Mouse (Mus musculus): ENCODE data around the gene Top2a. TPM values are rescaled to one million over a fixed set of nuclear protein-coding genes. Genes with fewer than 3 reads are reported as not detected.

Top2a gene
- 2.1 and 3.1 TPM in 2 replicates for polyA plus RNA-seq (2012; rRNA removed)

DNA sequence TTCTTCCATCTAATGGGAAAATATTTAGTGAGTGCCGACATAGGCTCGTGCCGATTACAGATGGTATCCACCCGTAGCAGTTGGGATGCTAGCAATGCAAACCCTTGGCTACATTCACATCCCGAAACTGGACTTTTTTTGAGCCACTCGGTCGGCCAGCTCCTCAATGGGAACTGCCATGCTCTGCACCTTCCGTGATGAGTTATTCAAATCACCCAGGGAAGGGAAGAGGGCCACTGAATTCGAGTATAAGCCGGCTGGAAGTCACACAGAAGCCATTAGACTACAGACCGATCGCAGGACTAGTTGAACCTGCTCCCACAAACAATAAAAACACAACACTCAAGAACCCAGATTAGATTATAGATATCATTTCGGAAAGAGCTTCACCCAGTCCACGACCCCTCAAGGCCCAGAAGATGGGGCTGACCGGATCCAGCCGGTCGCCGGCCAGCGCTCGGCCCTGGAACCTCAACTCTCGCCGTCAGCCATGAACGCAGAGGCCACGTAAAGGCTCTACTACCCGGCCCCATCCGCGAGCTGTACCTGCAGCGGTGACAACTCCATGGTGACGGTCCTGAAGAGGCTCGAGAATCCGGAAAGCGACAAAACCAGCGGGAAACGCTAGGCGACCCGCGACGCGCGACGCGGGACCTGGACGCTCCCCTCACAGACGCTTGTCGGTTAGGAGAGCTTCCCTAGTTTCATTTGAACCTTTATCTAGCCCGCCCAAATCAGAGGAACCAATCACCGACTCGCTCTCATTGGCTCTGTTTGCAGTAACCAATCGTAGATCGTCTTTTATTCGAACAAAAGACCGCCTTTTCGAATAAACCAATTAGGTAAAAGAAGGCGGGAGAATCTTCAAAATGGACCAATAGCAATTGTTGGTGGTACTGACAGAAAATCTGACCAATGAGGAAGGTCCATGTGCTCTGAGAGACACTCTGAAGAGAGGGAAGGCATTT is at the start of gene Top2a:
TSS of gene Top2a (minus strand) at position 690 of the 968 bp plus-strand sequence.
- DNase-seq (ENCODE audit: extremely low spot score in 1 of 2, low spot score in 1 of 2) = peak; percentile 96 to 100

DNA sequence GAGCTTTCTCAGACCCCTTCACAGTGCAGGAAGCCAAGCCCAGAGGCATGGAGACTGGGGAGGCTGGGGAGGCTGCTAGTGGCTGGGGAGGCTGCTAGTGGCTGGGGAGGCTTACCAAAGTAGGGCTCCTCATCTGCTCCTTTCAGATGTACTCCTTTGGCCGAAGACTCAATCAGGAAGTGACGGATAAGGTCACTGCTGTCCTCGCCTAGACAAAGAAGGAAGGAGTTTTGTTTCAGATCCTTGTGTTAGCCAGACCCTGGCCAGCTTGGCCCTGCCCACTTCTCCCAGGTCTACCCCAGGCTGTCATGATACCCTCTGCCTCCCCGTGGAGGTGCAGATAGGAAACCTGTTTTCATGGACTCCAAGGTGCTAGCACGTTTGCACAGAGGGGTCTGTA is 49.8 kb upstream of the Top2a start:
- no peak for DNase-seq (ENCODE audit: extremely low spot score in 1 of 2, low spot score in 1 of 2)

DNA sequence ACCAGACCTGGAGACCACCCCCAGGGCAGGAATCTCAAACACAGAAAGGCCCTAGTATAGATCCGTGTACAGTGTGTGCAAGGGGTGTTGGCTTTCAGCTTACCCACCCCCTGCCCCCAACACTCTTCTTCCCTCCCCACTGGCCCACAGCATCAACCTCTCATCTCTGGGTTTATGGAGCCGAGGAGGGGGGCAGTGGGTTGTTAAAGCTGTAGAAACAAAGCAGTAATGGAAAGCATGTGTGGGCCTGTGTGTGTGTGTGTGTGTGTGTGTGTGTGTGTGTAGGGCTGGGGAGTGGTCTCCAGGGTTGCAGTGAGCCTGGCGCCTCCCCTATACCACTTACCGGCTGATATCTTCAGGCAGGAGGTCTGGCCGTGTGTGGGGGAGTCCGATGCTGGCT is 47.9 kb upstream of the Top2a start:
- DNase-seq (ENCODE audit: extremely low spot score in 1 of 2, low spot score in 1 of 2) = no peak

DNA sequence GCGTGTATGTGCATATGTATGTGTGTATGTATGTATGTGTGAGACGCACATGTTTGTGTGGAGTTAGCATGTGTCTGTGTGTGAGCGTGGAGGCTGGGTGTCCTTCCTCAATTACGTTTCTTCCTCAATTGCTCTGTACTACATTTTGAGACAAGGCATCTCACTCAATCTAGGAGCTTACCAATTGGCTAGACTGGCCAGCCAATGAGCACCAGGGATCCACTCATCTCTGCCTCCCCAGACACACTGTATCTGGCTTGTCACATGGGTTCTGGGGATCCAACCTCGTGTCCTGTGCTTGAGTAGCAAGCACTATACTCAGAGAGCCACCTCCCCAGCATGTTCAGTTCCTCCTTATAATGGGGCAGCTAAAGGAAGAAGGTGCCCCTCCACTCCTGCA is 44.5 kb upstream of the Top2a start:
- no peak for DNase-seq (ENCODE audit: extremely low spot score in 1 of 2, low spot score in 1 of 2)

DNA sequence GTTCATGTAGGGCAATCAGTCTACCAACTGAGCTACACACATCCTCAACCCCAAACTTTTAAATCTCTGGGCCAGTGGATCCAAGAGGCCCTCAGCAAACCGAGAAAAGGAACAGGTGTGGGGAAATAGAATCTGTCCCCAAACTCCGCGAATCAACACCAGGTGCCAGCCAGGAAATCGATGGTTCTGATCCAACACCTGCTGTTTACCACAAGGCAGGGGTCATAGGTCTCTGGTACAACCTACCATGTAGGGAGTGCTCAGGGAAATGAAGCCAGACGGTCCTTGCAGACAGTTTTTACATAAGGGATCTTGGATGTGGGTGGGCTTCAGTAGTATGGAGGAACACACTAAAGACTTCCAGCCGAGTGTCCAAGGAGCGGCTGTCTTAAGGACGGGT is 43.6 kb upstream of the Top2a start:
- no peak for DNase-seq (ENCODE audit: extremely low spot score in 1 of 2, low spot score in 1 of 2)

DNA sequence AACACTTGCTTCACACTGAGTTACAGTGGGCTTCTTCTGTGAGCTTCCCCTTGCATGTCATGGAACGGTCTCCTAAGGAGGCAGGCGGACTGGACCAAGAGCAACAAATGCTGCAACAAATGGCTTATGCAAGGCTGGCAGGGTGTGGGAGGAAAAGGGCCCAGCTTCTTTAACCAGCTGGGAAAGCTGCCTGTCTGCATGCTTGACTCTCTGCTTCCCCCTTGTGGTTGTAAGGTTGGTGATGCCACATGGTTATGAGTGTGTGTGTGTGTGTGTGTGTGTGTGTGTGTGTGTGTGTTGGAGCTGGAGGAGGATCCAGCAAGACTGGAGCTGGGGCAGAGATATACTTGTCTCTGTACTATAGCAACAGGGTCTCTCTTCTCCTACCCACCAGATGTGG is 42.0 kb upstream of the Top2a start:
- DNase-seq (ENCODE audit: extremely low spot score in 1 of 2, low spot score in 1 of 2) = peak; percentile 85 to 95

DNA sequence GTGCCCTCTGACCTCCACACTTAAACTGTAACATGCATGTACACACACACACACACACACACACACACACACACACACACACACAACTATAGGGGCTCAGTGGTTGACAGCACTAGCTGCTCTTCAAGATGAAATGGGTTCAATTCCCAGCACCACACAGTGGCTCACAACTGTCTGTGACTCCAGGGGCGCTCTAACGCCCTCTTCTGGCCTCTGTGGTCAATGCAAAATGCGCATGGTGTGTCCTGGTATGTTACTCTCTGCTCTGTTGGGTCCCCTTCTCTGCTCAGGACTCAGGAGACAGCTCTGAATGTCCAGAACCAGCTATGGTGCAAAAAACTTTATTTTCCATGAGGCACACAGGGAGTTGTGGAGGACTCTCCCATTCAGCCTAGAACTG is 41.4 kb upstream of the Top2a start:
- no peak for DNase-seq (ENCODE audit: extremely low spot score in 1 of 2, low spot score in 1 of 2)

DNA sequence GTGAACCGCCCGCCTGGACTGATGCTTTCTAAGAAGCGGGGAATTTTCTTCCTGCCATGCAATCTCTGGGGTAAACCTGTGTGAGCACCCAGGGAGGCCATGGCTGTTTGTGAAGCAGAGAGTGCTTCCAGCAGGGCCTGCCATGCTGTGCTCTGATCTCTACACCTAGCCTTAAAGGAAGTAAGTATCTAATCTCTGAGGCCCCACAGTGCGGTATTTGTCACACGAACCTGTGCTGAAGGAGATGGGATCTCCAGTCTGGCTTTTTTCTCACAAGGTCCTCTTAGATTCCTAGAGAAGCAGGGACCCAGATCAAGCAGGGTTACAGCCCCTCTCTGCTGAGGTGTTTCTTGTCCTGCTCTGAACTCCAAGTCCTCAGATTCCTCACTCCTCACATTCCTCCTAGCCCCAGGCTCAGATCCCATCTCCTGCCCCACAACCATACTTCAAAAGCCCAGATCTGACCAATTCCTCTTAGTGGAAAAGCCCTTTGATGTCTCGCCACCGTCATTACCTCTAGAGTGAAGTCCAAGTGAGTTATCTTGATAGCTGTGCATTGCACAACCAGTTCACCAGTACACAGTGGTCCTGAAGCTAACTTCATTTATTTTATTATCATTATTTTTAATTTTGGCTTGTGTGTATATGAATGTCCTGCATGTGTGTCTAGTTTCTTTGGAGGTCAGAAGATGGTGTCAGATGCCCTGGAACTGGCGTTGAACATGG is 39.6 kb upstream of the Top2a start:
- DNase-seq (ENCODE audit: extremely low spot score in 1 of 2, low spot score in 1 of 2) = no peak

DNA sequence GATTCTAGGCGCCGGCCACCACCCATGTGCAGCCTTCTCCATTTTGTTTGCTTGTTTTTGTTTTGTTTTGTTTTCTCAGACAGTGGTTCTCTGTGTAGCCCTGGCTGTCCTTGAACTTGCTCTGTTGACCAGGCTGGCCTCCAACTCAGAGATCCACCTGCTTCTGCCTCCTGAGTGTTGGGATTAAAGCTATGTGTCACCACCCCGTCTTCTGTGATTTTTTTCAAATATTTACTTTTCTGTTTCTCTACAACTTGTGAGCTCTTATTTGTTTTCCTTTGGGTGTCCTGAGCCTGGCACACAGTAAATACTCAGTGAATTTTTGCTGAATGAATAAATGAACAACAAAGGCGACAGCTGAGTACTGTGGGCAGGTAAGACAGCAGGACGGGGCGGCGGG is 38.7 kb upstream of the Top2a start:
- DNase-seq (ENCODE audit: extremely low spot score in 1 of 2, low spot score in 1 of 2) = no peak

DNA sequence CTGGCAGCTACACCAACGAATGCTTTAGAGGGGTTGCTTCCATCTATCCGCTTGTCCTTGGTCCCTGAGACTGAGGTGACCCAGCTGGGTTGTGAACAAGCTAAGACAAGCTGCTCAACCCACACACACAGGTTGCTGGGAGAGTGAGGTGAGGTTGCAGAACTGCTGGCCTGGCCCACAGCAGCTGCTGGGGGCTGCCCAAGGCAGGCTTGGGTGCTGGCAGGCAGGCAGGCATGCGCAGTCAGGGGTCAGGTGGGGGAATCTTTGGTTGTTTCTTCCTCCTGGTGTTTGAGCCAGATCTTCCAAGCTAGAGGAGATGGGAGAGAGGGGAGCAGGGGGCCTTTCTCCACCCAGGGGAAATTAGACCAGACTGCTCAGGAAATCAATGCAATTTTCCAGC is 36.4 kb upstream of the Top2a start:
- DNase-seq (ENCODE audit: extremely low spot score in 1 of 2, low spot score in 1 of 2) = no peak

DNA sequence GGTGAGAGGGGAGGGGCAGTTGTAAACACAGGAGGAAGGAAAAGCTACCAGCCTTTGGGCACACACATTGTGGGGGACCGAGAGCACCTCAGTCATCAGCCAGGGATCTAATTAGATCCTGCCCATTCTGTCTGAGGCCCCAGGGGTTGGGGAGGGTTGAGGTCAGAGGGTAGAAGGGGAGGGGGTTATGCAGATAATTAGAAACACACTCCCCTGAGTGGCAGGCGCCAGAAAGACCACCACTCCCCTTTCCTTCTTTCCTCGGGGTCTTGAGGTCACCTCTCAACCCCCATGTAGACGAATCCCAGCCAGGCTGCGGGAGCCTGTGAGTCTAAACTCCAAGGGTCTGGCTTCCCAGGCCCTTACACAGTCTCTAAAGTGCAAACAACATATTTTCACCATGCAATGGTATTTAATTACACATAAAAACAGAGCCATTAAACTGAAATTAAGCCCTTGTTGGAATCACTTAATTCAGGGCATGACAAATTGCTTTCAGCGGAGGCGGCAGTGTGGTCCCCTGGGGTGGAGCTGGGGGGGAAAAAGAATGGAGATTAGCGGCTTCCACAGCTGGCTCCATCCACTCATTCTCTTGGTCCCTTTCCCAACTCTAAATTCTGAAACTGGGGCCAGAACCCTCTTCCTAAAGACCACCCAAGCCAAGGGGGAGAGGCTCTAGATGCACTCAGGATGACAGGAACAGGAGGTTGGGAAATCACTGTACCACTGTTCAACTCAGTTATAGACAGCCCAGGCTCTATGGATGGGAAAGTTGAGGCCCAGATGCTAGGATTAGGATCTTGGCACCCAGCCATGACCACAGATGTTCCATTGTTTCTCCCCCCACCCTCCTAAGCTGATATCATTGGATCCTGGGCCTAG is 31.8 kb upstream of the Top2a start:
- DNase-seq (ENCODE audit: extremely low spot score in 1 of 2, low spot score in 1 of 2) = no peak

DNA sequence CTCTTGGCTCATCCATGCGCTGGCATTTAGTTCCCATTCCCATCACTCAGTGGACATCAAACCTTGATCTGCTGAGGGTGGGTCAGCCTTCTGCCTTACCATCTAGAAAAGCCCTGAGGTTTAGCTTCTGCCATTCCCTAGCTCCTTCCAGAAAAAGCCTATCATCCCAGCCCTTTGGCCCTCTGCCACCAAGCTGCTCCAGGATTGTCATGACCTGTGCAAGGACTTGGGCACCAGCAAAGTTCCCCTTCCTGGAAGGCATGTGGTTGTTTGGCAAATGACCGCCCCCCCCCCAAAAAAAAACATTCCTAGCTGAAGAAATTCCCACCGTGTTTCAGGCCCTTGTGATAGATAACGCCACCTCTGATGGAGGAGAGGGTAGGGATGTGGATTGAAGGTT is 31.2 kb upstream of the Top2a start:
- DNase-seq (ENCODE audit: extremely low spot score in 1 of 2, low spot score in 1 of 2) = no peak

DNA sequence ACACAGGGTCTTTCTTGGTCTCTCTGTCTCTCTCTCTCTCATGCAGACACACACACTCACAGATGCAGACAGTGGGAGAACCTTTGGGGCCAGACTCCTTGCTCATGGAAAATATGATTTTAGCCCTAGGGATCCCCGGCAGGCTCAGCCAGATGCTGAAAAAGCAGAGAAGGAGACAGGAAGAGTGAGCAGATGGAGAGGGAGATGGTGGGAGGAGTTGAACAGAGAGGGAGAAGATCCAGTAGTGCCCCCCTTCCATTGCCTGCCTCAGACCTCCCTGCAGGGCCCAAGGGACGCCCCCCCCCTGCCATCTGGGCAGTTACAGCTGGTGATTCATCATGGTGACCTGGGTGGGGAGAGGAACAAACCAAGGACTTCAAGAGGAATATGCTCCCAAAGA is 23.7 kb upstream of the Top2a start:
- peak in 1 of 2 experiments; percentile 43 for DNase-seq (ENCODE audit: extremely low spot score in 1 of 2, low spot score in 1 of 2)

DNA sequence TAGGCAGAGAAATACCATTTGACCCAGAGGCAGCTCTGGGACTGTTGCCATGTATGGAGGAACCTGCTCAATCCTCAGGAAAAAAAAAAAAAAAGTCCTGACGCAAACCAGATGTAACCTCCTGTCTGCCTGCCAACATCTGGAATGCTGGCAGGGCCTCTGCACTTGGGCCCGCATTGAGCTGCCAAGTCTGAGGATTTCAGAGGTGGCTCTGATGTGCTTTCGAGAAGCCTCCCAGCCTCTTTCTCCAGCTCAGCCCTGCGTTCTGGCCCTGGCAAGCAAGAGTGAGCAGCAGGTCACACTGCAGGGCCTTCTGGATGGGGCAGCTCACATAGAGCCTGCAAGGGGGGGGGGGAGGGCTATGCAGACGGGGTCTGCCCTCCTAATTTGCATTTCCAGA is 23.1 kb upstream of the Top2a start:
- no peak for DNase-seq (ENCODE audit: extremely low spot score in 1 of 2, low spot score in 1 of 2)

DNA sequence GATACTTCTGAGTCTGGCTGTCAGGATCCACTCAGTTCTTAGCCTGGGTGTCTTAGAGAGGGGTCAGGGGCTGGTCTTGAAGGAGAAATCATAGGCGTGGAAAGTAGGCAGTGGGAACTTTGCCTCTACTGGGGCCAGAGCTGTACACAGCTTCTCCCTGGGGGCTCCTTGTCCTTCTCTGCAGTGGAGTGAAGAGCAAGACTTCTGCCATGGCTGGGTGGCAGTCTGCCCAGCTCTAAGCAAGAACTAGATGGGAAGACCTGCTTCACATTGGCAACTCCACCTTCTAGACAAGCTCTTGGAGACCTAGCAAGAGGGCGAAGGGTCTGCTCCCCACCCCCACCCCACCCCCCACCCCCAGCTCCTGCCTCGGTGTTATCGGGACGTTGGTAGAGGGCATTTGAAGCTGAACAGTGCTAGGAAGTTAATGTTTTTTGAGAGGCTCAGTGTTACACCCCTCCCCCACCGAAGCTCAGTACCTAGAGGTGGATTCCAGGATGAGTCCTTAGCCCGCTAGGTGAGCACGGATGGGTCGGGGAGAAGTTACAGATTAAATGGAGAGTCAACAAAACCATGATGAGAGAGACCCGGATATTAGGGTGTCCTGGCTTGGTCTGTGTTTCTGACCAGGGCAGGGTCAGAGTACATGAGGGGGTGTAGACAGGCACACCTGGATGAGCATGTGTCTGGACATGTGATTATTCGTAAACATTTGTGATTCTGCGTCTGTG is 21.3 kb upstream of the Top2a start:
- no peak for DNase-seq (ENCODE audit: extremely low spot score in 1 of 2, low spot score in 1 of 2)

DNA sequence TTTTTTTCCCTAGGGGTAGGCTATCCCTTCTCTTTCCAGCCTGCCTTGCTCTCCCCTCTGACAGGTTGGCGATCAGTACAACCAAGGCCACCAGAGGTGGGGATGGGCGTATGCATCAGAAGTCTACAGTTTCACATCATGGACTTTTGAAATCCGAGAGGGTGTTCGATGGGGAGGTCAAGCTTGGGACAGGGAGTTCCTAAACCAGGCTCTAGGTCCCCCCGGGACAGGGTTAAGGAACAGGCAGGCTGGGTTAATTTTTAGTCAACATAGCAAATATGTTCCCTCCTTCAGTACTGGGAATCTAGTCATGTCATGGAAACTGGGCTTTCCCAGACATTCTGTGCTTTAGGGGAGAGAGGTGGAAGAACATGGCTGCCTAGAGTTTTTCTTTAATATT is 20.3 kb upstream of the Top2a start:
- no peak for DNase-seq (ENCODE audit: extremely low spot score in 1 of 2, low spot score in 1 of 2)

DNA sequence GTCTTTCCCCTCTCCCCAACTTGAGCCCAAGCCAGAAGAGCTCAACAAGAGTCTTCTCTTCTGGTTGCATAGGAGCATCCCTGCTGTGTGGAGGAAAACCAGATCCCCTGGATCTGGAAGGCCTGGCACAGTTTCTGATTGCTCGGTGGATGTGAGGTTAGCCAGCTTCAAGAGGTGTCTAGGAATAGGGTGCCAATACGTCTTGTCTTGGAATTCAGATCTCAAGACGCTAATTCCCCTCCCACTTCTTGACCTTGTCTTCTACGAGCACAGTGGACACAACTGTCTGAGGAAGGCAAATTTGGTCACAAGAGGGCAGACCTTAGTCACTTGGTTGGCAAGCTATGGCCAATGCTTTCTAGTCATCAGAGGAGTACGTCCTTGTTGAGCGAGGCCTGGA is 19.6 kb upstream of the Top2a start:
- no peak for DNase-seq (ENCODE audit: extremely low spot score in 1 of 2, low spot score in 1 of 2)

DNA sequence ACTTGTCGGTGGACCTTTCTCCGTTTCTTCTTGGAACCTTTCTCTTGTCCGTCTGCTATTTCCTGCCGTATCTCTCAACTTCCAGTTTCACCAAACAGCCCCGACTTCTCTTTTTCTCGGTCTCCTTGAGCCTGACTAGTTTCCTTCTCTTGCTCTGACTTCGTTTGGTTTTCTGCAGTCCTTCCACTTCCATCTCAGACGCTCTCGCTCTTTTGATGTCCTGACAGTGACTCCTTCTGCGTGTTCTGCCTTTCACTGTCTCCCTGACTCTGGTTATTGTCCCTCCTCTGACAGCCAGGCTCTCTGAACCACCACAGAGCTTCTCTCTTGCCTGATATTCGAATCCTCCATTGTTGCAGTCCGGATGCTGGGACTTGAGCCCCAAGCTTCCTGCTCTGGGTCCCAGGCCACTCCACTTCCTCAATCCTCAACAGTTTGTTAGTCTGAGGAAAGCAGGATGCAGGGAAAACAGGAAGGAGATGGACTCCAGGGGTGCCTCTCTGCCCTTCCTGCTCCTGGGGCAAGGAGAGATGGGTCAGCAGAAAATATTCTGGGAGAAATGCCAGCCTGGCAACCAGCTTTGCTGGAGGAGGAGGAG is 18.9 kb upstream of the Top2a start:
- DNase-seq (ENCODE audit: extremely low spot score in 1 of 2, low spot score in 1 of 2) = no peak

DNA sequence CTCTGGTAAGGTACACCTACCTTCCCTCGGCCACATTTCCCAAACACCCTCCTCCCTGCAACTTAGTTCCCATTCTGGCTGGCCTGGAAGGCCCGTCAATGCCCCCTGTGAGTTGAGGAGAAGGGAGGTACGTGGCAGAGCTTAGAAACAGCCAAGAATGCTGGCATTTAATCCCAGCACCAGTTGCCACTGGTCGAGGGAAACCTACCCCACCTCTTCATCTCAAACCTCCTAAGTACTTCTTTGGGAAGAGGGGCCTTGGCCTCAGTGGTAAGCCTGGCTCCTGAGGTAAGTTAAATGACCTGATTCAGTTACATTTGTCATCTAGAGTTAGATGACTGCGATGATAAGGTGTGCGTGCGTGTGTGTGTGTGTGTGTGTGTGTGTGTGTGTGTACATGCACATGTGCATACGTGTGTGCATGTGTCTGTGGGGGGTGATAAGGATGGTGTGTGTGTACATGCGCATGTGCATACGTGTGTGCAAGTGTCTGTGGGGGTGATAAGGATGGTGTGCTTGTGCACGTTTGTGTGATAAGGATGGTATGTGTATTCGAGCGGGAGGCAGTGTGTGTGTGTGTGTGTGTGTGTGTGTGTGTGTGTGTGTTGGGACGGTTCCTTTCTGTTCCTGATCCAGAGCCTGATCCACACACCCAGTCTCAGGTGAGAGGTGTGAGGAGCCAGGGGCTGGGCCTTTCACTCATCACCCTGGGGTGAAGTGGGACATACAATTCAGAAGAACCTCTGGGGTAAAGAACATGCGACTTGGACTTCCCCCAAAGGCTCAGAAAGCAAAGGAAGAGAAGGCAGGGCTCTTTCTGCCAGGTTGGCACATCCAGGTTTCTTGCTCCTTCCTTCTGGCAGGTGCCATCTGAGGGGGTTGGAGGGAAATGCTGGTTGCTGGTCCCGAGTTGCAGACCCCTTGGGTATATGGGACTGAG is 18.1 kb upstream of the Top2a start:
- DNase-seq (ENCODE audit: extremely low spot score in 1 of 2, low spot score in 1 of 2) = no peak

All from frontal cortex, adult 2 months (tissue).